33 mouse cellular contexts compared by ENCODE assay signal in genomic region chr13:92806785-92807184, GRCm38 (mm10). TPM values are rescaled to one million over a fixed set of nuclear protein-coding genes. Genes with fewer than 3 reads are reported as not detected.
"Had no signal": no experiment of that assay in that cellular context is flagged by ENCODE, and none has a peak within 500 bp of the region (broad histone marks: within the 10 kb centered on the region; RNA-seq: fewer than 3 reads in every experiment).

No protein-coding gene starts in this region.

- H3K4me1 ChIP-seq: hindbrain, embryonic 10.5 days; hindbrain, embryonic 12.5 days; hindbrain, embryonic 13.5 days; intestine, embryonic 15.5 days; kidney, embryonic 15.5 days had no signal

- H3K9me3 ChIP-seq: heart, embryonic 10.5 days; heart, embryonic 12.5 days; heart, embryonic 13.5 days; heart, embryonic 15.5 days; hindbrain, embryonic 10.5 days; hindbrain, embryonic 12.5 days; hindbrain, embryonic 13.5 days; hindbrain, embryonic 15.5 days; intestine, embryonic 15.5 days; kidney, embryonic 15.5 days had no signal

- H3K36me3 ChIP-seq: heart, embryonic 10.5 days; heart, embryonic 12.5 days; heart, embryonic 13.5 days; heart, embryonic 15.5 days; hindbrain, embryonic 10.5 days; hindbrain, embryonic 12.5 days; hindbrain, embryonic 13.5 days; hindbrain, embryonic 15.5 days; intestine, embryonic 15.5 days; kidney, embryonic 15.5 days had no signal

- H3K27me3 ChIP-seq: heart, embryonic 12.5 days; heart, embryonic 13.5 days; heart, embryonic 15.5 days; hindbrain, embryonic 12.5 days; hindbrain, embryonic 13.5 days; hindbrain, embryonic 15.5 days; intestine, embryonic 15.5 days; kidney, embryonic 15.5 days had no signal

- H3K4me2 ChIP-seq: heart, embryonic 11.5 days; heart, embryonic 12.5 days; heart, embryonic 13.5 days; heart, embryonic 15.5 days; hindbrain, embryonic 12.5 days; hindbrain, embryonic 13.5 days; hindbrain, embryonic 14.5 days; hindbrain, embryonic 15.5 days; intestine, embryonic 15.5 days; kidney, embryonic 15.5 days had no signal

- DNase-seq: heart, postnatal 10 days; heart, postnatal 14 days; heart, postnatal 36 days; heart, postnatal 4 days; kidney, adult 11 months; kidney, adult 18-20 months; kidney, adult 2 months; kidney, adult 8-10 months; kidney, adult 9 months; kidney, postnatal 10 days; kidney, postnatal 14 days; kidney, postnatal 25 days; kidney, postnatal 36 days; kidney, postnatal 4 days; layer of hippocampus, adult 9-11 months; layer of hippocampus, postnatal 36 days had no signal

- H3K4me3 ChIP-seq: heart, embryonic 10.5 days; heart, embryonic 12.5 days; heart, embryonic 13.5 days; heart, embryonic 15.5 days; hindbrain, embryonic 10.5 days; hindbrain, embryonic 12.5 days; hindbrain, embryonic 13.5 days; hindbrain, embryonic 15.5 days; intestine, embryonic 15.5 days; kidney, embryonic 15.5 days; layer of hippocampus, adult 2 months had no signal

- H3K9ac ChIP-seq: heart, embryonic 12.5 days; heart, embryonic 13.5 days; heart, embryonic 15.5 days; hindbrain, embryonic 12.5 days; hindbrain, embryonic 13.5 days; hindbrain, embryonic 14.5 days; hindbrain, embryonic 15.5 days; intestine, embryonic 15.5 days; kidney, embryonic 15.5 days had no signal

- H3K27ac ChIP-seq: heart, embryonic 10.5 days; heart, embryonic 13.5 days; heart, embryonic 15.5 days; hindbrain, embryonic 10.5 days; hindbrain, embryonic 12.5 days; hindbrain, embryonic 13.5 days; hindbrain, embryonic 14.5 days; hindbrain, embryonic 15.5 days; hindbrain, postnatal 0 days; intestine, embryonic 15.5 days; kidney, embryonic 15.5 days; kidney, postnatal 0 days; layer of hippocampus, adult 2 months had no signal

RNA-seq across cellular contexts. Expression of gene Thbs4, which starts 12.2 kb away (rescaled TPM):
- total RNA-seq: hematopoietic stem cell, adult 5-6 weeks had no signal
- polyA plus RNA-seq: inflammation-experienced regulatory T-cells, adult 6 months had no signal
